Mouse (Mus musculus) limb, embryonic 10.5 days (tissue): ENCODE measurements at regions not wholly inside any gene's neighbourhood (a gene's known extent, or its start where the extent isn't known, plus 50 kb on each side); places are given as distances from the start of the nearest gene placed in this dataset.
A peak's percentile ranks its signal among the peaks of the same experiment; 100 is the strongest.

Experiments
- DNase-seq: peaks from one replicate; pipeline ENCODE4 v3.0.0-alpha.2; 2017; ENCODE audit warnings: low spot score
- H3K27ac ChIP-seq: fragments of 300-500 bp; sonication (generic); 2 replicates; pipeline ENCODE4 v1.5.1; 2016; ENCODE audit warnings: mild to moderate bottlenecking
- H3K27me3 ChIP-seq: fragments of 300-500 bp; sonication (generic); 2 replicates; pipeline ENCODE4 v1.6.1; 2016; ENCODE audit warnings: low read depth, mild to moderate bottlenecking; ENCODE audit not compliant: poor library complexity, severe bottlenecking
- H3K36me3 ChIP-seq: fragments of 300-500 bp; sonication (generic); 2 replicates; pipeline ENCODE4 v1.6.1; 2016; ENCODE audit warnings: mild to moderate bottlenecking, moderate library complexity
- H3K4me1 ChIP-seq: fragments of 300-500 bp; sonication (generic); 2 replicates; pipeline ENCODE4 v1.6.1; 2016
- H3K4me3 ChIP-seq: fragments of 300-500 bp; sonication (generic); 2 replicates; pipeline ENCODE4 v1.5.1; 2016; ENCODE audit warnings: mild to moderate bottlenecking, moderate library complexity
- H3K9me3 ChIP-seq: fragments of 300-500 bp; sonication (generic); replicated peaks from 2 replicates; pipeline ENCODE4 v1.6.1; 2016; ENCODE audit warnings: mild to moderate bottlenecking
- WGBS: fragments of 180-500 bp; shearing (Covaris S2); methylation state at CpG from one replicate; pipeline ENCODE4 v1.1.7; 2016; 5-methylcytosine and 5-hydroxymethylcytosine counted together

DNA sequence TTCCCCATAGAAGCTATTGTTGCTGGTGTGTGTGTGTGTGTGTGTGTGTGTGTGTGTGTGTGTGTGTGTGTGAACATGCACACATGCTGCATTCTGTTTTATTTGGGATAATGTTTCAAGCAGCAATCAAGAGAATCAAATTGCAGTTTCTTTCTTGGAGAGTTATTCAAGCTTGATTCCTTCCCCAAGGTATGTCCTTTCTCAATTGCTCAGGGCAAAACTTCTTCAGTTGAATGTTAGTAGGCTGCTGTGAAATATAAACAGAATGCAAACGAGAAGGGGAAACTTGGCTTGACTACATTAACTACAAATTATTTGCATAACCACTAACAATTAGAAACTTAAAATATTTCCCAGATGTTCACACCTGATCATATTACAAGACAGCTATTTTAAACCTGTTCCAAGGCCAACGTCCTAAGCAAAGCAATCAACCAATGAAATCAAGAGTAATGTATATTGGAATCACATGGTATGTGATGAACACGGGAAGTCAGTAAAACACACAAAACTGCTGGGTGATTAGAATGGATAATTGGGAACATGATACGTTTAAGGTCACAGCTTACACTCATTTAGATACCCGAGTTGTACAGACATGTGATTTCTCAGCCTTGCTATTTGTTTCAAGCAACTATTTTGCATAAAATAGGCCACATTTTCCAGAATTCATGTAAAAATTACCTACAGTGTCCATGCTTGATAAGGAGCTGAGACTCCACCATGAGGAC, 116.2 kb downstream of the Cxcl12 start:
- no peaks in the 10 kb centered on the region for H3K27me3 ChIP-seq
- DNase-seq: no peak
- WGBS: 63% methylated on average over 5 of the region's 5 CpGs
- H3K36me3 ChIP-seq: no peaks in the 10 kb centered on the region
- H3K27ac ChIP-seq: no peak overlapping the region
- no peaks in the 10 kb centered on the region for H3K9me3 ChIP-seq
- H3K4me1 ChIP-seq: peaks cover 24% of the 10 kb centered on the region
- no peak overlapping the region for H3K4me3 ChIP-seq

DNA sequence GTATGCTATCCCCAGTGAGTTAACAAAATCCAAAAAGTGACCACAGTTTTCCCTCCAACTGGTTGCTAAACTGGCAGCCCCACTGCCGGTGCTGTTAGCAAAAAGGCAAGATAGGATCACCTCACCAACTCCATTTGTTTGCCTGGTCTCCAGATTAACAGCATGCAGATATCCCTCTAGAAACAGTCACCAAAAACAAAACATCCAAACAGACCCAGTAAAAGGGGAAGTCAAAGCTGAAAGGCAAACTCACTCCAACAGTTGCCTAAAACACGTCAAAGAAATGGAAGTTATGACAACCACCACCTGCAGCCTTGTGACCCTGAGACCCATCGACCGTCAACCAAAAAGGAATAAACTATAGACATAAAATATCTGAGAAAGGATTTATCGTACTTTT, 119.1 kb downstream of the Cxcl12 start:
- H3K4me3 ChIP-seq: no peak overlapping the region
- H3K27ac ChIP-seq: no peak overlapping the region
- DNase-seq: no peak
- 92% methylated on average over 5 of the region's 5 CpGs for WGBS
- H3K9me3 ChIP-seq: no peaks in the 10 kb centered on the region
- no peaks in the 10 kb centered on the region for H3K36me3 ChIP-seq
- peaks cover 10% of the 10 kb centered on the region; the same call in 1 of the 2 replicates for H3K4me1 ChIP-seq
- H3K27me3 ChIP-seq: no peaks in the 10 kb centered on the region

DNA sequence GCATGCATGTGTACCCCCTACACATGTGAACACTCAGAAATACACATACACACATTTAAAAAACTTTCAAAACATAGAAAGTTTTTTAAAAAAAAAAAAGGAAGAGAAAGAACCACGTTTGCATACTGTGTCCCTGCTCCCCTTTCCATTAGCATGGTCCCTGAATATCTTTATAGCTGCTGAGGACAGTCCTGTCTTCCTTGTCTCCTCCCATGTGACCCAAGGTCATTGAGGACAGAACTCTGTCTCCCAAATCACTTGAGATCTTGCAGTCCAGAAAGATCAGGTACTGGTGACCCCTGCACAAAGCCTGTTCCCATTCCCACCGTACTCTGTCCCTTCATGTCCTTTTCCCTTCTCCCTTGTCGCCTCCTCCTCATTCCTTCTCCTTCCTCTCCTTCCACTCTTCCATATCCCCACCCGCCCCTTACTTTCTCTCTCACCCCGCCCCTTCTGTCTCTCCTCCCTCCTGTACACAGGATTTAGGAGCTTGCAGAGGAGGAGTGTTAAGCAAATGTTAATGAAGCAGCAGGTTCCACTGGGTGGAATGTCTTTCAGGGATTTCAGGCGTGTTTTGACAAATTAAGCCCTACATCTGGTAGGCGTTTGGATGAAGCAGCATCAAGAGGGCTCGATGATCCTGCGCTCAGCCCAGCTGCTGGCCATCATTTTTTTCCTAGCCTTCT, 125.6 kb downstream of the Cxcl12 start:
- WGBS: 35% methylated on average over 9 of the region's 9 CpGs
- no peak for DNase-seq

DNA sequence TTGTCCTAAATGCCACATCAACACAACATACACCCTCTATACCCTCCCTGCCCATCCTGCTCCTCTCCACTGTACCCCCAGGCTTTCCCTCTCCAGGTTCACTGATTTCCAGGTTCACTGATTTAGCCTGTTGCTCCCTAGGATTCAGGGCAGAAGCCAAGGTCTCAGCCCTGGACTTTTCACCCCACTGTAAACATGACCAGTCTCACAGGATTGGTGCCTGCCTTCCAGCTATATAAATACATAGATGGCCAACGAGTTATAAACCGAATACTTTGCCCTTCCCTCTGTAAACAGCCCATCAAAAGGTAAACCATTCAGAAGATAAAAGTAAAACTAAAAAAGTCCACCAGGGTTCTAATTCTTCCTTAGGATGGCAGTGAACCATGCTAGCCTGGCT, 129.6 kb downstream of the Cxcl12 start:
- Histone ChIP-seq H3K4me1 (peaks cover 17% of the 10 kb centered on the region), H3K36me3 (no peaks in the 10 kb centered on the region), H3K27ac (no peak overlapping the region), H3K27me3 (no peaks in the 10 kb centered on the region), H3K4me3 (no peak overlapping the region), H3K9me3 (no peaks in the 10 kb centered on the region)
- 94% methylated on average over 2 of the region's 2 CpGs for WGBS
- no peak for DNase-seq

More for the DNA sequence above, 125.6 kb downstream of the Cxcl12 start:
- Histone ChIP-seq H3K27me3 (no peaks in the 10 kb centered on the region), H3K4me3 (no peak overlapping the region), H3K9me3 (no peaks in the 10 kb centered on the region), H3K36me3 (no peaks in the 10 kb centered on the region), H3K27ac (no peak overlapping the region), H3K4me1 (0 out of 2 replicates have a peak, but pooled peaks cover 4% of the 10 kb centered on the region)

DNA sequence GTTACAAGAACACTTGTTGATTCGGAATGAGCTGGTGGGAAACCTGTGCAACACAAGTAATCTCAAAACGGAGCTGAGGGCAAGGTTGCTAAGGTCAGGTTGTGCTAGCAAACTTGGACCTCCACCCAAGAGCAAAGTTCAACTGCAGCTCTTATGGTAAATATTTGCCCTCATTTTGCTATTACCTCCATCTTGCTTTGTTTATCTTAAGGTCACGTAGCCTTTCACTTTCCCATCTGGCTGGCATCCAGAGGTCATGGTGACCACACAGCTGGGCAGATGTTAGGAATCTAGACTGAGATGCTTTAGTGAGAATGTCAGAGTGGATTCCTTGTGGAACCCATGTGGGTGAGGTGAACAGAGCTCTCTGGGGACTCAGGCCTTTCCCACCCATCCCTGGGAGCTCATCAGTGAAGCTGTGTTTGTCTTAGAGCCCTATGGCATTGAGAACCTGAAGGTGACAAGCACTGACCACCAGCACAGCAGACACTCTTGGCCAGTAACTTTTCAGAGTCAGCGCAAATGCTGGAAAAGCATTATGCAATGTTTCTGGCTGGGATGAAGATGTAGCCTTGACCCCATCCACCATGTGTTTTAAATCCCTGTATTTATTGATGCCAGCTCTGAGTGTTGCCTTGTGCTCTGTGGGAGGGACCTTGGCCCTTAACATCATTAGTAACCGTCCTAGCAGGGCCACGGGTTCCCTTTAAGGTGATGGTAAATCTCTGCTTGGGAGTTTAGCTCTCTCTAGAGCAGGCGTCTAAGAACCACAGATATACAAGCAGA, 131.4 kb downstream of the Cxcl12 start:
- H3K9me3 ChIP-seq: no peaks in the 10 kb centered on the region
- H3K27ac ChIP-seq: no peak overlapping the region
- no peak for DNase-seq
- H3K36me3 ChIP-seq: no peaks in the 10 kb centered on the region
- no peak overlapping the region for H3K4me3 ChIP-seq
- WGBS: 57% methylated on average over 7 of the region's 7 CpGs
- H3K27me3 ChIP-seq: no peaks in the 10 kb centered on the region
- H3K4me1 ChIP-seq: peaks cover 13% of the 10 kb centered on the region

DNA sequence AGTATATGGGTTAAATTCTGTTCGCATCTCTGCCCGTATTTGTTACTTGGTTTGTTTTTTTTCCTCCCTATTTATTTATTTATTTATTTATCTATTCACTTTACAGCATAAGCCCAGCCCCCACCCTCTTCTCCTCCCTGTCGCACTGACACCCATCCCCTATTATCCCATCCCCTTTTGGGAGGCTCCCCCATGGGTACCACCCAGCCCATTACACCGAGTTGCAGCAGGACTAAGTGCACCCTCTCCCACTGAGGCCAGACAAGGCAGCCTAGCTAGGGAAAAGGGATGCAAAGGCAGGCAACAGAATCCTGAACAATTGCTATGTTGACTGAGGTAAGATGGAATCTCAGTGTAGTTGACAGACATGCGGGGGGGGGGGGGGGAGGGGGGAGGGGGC, 135.0 kb downstream of the Cxcl12 start:
- peaks cover 13% of the 10 kb centered on the region for H3K4me1 ChIP-seq
- no peaks in the 10 kb centered on the region for H3K27me3 ChIP-seq
- H3K36me3 ChIP-seq: no peaks in the 10 kb centered on the region
- H3K4me3 ChIP-seq: no peak overlapping the region
- no peaks in the 10 kb centered on the region for H3K9me3 ChIP-seq
- DNase-seq: no peak
- H3K27ac ChIP-seq: no peak overlapping the region
- WGBS: 66% methylated on average over 5 of the region's 5 CpGs

DNA sequence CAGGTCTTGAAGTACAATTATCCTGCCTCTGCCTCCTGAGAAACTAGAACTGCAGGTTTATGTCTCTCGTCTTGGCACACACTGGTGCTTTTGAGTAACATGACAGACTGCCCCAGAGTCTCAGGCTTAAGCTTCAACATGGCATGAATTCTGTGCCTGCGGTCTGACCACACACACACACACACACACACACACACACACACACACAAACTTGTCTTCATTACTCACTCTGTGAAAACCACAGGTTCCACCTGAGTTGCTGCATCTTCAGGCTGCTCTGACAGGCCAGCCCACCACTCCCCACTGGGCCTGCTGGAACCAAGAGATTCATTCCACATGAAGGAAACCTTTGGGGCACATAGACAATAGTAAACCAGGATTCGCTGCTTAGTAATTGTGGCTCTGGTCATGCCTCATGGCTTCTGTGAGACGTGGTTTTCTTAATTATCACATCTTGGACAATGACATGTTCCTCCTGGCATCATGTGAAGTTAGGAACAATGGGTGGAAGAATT, 137.5 kb downstream of the Cxcl12 start:
- Histone ChIP-seq H3K4me3 (no peak overlapping the region), H3K4me1 (0 out of 2 replicates have a peak, but pooled peaks cover under 1% of the 10 kb centered on the region), H3K27ac (no peak overlapping the region), H3K9me3 (no peaks in the 10 kb centered on the region), H3K36me3 (no peaks in the 10 kb centered on the region), H3K27me3 (no peaks in the 10 kb centered on the region)
- DNase-seq: no peak
- WGBS: 87% methylated on average over 4 of the region's 4 CpGs

DNA sequence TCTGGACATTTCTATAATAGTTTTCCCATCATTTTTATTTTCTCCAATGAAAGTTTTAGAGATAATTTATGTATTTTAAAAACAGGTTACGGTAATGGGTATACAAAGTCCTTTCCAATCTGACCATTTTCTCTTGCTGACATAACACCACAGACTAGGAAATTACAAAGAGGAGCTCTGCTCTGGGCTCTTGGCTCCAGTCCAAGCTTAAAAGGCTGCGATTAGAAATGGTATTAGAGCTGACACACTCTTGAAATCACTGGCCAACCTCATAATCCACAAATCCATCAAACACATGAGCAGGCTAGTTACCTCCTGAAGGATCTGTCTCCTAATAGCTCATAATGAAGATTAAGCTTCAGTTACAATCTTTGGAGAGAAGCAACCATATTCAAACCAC, 140.3 kb downstream of the Cxcl12 start:
- no peaks in the 10 kb centered on the region for H3K36me3 ChIP-seq
- peaks cover 14% of the 10 kb centered on the region for H3K4me1 ChIP-seq
- WGBS: 95% methylated on average over 2 of the region's 2 CpGs
- H3K27me3 ChIP-seq: no peaks in the 10 kb centered on the region
- H3K9me3 ChIP-seq: no peaks in the 10 kb centered on the region
- no peak overlapping the region for H3K27ac ChIP-seq
- H3K4me3 ChIP-seq: no peak overlapping the region
- no peak for DNase-seq

DNA sequence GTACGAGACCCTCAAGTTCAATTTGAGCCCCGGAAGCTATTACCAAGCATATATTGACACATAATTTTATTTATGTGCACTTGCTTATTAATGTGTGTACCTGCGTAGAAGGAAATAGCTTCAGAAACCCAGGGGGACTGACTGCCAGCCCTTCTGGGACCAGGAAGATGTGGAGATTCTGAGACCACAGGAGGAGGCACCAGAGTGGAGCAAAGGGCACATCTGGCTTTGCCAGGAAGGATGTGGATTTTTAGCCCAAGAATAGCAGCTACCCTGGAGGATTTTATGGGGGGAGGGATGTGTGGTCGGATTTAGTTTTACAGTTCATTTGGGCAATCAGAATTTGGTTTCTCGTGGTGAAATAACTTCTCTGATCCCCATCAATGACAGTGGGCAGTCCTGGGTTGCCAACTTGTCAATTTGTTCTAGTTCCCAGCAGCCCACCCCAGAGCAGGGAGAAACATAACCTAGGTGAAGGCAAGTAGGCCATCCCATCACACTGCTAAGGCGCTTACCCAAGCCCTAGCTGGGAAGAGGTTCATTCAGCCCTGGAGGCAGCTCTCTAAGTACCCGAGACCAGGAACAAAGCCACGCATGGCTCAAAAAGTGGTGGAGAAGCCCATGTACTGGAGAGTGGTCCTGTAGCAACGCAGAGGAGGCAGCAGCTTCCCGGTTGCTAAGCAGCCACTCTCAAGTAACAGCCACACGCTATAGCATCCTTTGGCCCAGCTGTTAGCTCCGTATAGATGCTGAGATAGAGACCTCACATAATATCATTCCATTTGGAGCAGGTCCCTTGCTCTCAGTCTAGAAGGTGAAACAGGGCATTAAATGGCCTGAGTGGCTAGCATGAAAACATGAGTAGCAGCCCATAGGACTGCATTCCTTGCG, 144.8 kb downstream of the Cxcl12 start:
- WGBS: 68% methylated on average over 13 of the region's 13 CpGs
- Histone ChIP-seq H3K4me3 (no peak overlapping the region), H3K9me3 (no peaks in the 10 kb centered on the region), H3K27me3 (no peaks in the 10 kb centered on the region), H3K4me1 (peaks cover 23% of the 10 kb centered on the region), H3K27ac (peak overlapping the region; percentile 64; the same call in 1 of the 2 replicates), H3K36me3 (no peaks in the 10 kb centered on the region)
- no peak for DNase-seq

DNA sequence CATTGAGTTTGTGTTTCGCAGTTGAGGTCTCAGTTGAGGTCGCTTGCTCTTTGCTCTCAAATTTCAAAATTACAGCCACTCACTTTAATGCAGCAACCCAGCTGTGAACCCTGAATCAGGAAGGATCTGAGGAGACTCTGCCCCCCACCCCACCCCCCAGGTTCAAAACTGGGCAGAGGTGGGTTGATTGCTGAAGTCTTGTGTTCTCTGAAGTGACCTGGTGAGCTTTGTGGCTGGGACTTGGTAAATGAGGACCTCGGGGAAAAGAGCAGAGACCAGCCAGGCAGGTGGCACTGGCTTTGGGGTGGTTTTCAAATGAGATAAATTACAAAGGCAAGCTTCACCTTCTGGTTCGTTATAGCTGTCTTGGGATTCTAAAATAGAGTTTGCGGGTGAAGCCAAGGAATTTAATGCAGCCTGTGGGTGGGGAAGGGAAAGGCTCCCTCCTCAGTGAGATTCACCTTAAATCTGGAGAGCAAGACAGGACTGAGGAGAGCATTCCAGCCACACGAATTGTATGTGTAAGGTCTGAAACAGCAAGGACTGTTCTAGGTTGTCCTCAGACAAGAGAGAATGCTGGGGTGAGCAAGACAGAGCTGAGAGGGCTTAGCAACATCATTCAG, 145.7 kb downstream of the Cxcl12 start:
- H3K4me3 ChIP-seq: no peak overlapping the region
- no peaks in the 10 kb centered on the region for H3K36me3 ChIP-seq
- 0 out of 2 replicates have a peak overlapping the region, but pooled peaks have one; percentile 4 for H3K27ac ChIP-seq
- no peaks in the 10 kb centered on the region for H3K9me3 ChIP-seq
- H3K4me1 ChIP-seq: peaks cover 23% of the 10 kb centered on the region
- H3K27me3 ChIP-seq: no peaks in the 10 kb centered on the region
- DNase-seq: no peak
- 45% methylated on average over 6 of the region's 6 CpGs for WGBS

DNA sequence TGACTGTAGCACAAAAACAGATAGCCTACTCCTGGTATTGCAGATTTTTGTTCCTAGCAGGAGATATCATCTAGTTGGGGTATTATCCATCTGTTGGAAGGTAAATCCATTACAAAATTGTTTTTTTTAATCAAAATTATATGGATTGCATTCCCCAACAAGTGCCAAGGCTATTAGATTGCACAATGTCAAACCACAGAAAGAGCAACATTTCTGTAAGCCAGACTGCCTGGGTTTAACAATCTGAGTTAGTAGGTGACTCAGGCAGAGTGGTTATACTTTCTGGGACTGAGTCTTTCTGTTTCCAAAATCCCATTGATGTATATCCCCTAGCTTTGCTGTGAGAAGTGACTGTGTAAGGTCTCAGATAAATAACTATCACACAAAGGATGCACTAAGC, 155.0 kb downstream of the Cxcl12 start:
- H3K36me3 ChIP-seq: no peaks in the 10 kb centered on the region
- no peaks in the 10 kb centered on the region for H3K27me3 ChIP-seq
- no peak for DNase-seq
- no peaks in the 10 kb centered on the region for H3K9me3 ChIP-seq
- no peak overlapping the region for H3K27ac ChIP-seq
- peaks cover 30% of the 10 kb centered on the region for H3K4me1 ChIP-seq
- H3K4me3 ChIP-seq: no peak overlapping the region

DNA sequence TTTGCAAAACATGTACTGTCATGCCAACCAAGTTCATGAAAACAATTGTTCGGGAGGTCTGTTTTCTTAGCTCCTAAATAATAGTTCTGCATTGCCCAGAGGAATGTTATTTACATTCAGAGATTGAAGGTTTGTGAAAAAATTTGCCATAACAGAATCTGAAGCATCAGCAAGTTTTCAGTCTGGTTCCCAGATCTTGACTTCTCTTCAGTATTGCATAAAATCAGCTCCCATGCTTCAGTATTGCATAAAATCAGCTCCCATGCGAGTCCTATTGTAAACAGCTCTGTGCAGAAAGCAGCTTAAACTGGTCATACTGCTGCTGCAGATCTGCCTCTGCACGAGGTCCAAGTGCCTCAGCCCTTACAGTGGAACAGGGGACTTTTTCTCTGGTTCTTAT, 155.5 kb downstream of the Cxcl12 start:
- no peak for DNase-seq
- Histone ChIP-seq H3K36me3 (no peaks in the 10 kb centered on the region), H3K27me3 (no peaks in the 10 kb centered on the region), H3K27ac (no peak overlapping the region), H3K4me1 (peaks cover 30% of the 10 kb centered on the region), H3K4me3 (no peak overlapping the region), H3K9me3 (no peaks in the 10 kb centered on the region)
- WGBS: 86% methylated on average over 3 of the region's 3 CpGs
